Mouse (Mus musculus) forebrain, postnatal 0 days (tissue): Measurements from ENCODE around the gene Rfx4. TPM values are rescaled to one million over a fixed set of nuclear protein-coding genes. Genes with fewer than 3 reads are reported as not detected.

Experiments used
- ATAC-seq: fragments of 200-750 bp; cut with Nextera tagmentation; 2 replicates; pipeline ENCODE4 v1.8.0; 2017; ENCODE audit warnings: mild to moderate bottlenecking, moderate library complexity
- DNase-seq: peaks from one replicate; pipeline ENCODE4 v3.0.0-alpha.2; 2015
- H3K27ac ChIP-seq: fragments of 300-500 bp; sonication (generic); 2 replicates; pipeline ENCODE4 v1.5.1; 2014; ENCODE audit warnings: low read depth, mild to moderate bottlenecking, antibody characterized with exemption, low read length, moderate library complexity, mixed read lengths
- H3K27me3 ChIP-seq: fragments of 300-500 bp; sonication (generic); 2 replicates; pipeline ENCODE4 v1.6.1; 2014; ENCODE audit warnings: mild to moderate bottlenecking, low read length, mixed read lengths; ENCODE audit not compliant: insufficient read depth
- H3K36me3 ChIP-seq: fragments of 300-500 bp; sonication (generic); 2 replicates; pipeline ENCODE4 v1.6.1; 2014; ENCODE audit warnings: mild to moderate bottlenecking, moderate library complexity; ENCODE audit not compliant: insufficient read depth
- H3K4me1 ChIP-seq: fragments of 300-500 bp; sonication (generic); 2 replicates; pipeline ENCODE4 v1.6.1; 2014; ENCODE audit warnings: antibody characterized with exemption; ENCODE audit not compliant: insufficient read depth
- H3K4me2 ChIP-seq: fragments of 300-500 bp; sonication (generic); 2 replicates; pipeline ENCODE4 v1.6.1; 2014; ENCODE audit warnings: low read depth, mild to moderate bottlenecking, moderate library complexity
- H3K4me3 ChIP-seq: fragments of 300-500 bp; sonication (generic); 2 replicates; pipeline ENCODE4 v1.5.1; 2014; ENCODE audit warnings: low read depth, low read length, mixed read lengths
- H3K9ac ChIP-seq: fragments of 300-500 bp; sonication (generic); 2 replicates; pipeline ENCODE4 v1.6.1; 2014; ENCODE audit warnings: mild to moderate bottlenecking
- H3K9me3 ChIP-seq: fragments of 300-500 bp; sonication (generic); 2 replicates; pipeline ENCODE4 v1.6.1; 2016; ENCODE audit warnings: low read length
- CTCF ChIP-seq: sonication (generic); IDR thresholded peaks from 2 replicates; pipeline ENCODE4 v1.5.1; 2016; ENCODE audit warnings: antibody characterized with exemption, control low read depth, low read depth
- WGBS: fragments of 180-500 bp; shearing (Covaris S2); extraction: QIAGEN DNeasy Blood & Tissue Kit; methylation state at CpG from one replicate; pipeline ENCODE4 v1.1.7; 2014; 5-methylcytosine and 5-hydroxymethylcytosine counted together
- polyA plus RNA-seq: library from polyadenylated mRNA; unstranded; fragments of >200 nt; fragmentation: Nextera tagmentation; extraction: Ambion mirVana; gene quantifications from 2 replicates; pipeline ENCODE4 v1.2.1, GENCODE M21; 2015
- total RNA-seq: library from RNA; depleted of rRNA; stranded (reverse); fragments of >200 nt; gene quantifications from 2 replicates; pipeline ENCODE4 v1.2.3, GENCODE M21; 2014

The Rfx4 gene
- total and polyA plus RNA-seq, 2 experiments from 2014 or later: 7.3 to 8.1 TPM

DNA sequence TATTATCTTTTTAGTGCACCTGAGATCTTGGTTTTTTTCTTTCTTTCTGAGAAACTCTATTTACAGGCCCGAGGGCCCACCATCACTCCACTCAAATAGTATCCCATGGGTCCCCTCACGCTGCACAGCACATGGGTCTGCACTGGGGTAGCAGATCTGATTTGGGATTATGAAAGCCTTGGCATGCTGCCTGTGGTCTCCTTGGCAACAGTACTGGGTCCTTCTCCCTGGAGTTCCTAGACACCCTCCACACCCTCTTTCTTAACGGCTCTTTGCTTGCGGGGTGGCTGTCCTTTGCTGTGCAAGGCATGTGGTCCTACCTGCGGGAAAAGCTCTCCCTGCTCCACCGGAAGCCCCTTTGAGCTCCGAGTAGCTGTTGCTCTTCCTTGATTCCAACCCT, 147.4 kb downstream of the Rfx4 start:
- ATAC-seq: peak; percentile 57
- Histone ChIP-seq H3K27me3 (no peaks in the 10 kb centered on the region; the same call in 1 of the 2 replicates), H3K9me3 (no peaks in the 10 kb centered on the region), H3K9ac (no peak overlapping the region), H3K4me3 (no peak overlapping the region), H3K27ac (peak overlapping the region; percentile 17), H3K36me3 (no peaks in the 10 kb centered on the region), H3K4me1 (peaks cover 7% of the 10 kb centered on the region), H3K4me2 (peak overlapping the region; percentile 1; the same call in 1 of the 2 replicates)
- 34% methylated on average over 7 of the region's 7 CpGs for WGBS
- DNase-seq: peak; percentile 57
- TF ChIP-seq CTCF: no peak

DNA sequence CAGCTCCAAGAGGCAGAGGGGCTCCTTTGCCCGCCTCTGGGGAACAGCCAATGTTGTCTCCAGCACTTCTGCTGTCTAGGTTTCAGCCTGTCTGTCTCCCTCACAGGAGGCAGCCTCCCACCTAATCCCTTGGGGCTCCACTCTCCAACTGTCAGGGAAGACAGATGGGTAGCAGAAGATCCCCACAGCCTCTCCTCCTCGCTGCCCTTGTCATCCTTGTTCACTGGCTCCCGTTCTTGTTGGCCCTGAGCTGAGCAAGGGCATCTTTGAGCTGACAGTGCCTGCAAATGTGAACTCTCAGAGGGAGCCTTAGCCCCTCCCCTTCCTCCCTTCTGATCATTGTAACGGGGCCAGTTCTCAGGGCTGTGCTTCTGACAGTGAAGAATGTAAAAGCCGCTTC, 147.9 kb downstream of the Rfx4 start:
- Histone ChIP-seq H3K9me3 (no peaks in the 10 kb centered on the region), H3K27ac (peak overlapping the region; percentile 17), H3K4me2 (peak overlapping the region; percentile 1; the same call in 1 of the 2 replicates), H3K27me3 (no peaks in the 10 kb centered on the region), H3K36me3 (no peaks in the 10 kb centered on the region), H3K4me3 (no peak overlapping the region), H3K9ac (no peak overlapping the region), H3K4me1 (peaks cover 7% of the 10 kb centered on the region)
- no peak for TF ChIP-seq CTCF
- peak; percentile 68 for ATAC-seq
- peak; percentile 36 for DNase-seq
- 8% methylated on average over 5 of the region's 5 CpGs for WGBS

DNA sequence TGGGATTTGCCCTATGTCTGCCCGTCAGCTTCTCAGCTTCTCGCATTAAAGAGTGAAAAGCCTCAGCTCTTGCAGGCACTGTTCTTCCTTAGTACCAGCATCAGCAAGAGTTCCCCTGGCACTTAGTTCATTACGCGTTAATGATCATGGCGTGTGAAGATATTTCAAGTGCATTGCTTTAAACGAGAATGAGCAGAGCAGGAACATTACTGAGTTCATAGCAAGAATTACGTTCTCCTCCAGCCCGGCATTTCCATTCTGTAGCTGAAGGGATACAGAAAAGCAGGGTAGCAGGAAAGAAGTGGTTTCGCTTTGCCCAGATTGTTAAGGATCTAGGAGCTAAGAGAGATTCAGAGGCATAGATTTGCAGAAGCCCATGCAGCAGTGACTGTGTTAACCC, 151.0 kb downstream of the Rfx4 start:
- Histone ChIP-seq H3K36me3 (no peaks in the 10 kb centered on the region), H3K27ac (peak overlapping the region; percentile 36), H3K4me3 (no peak overlapping the region), H3K4me1 (peaks cover 7% of the 10 kb centered on the region), H3K27me3 (no peaks in the 10 kb centered on the region), H3K9me3 (no peaks in the 10 kb centered on the region), H3K4me2 (no peak overlapping the region), H3K9ac (no peak overlapping the region)
- 63% methylated on average over 9 of the region's 9 CpGs for WGBS
- DNase-seq (no peak), ATAC-seq (peak; percentile 47; the same call in 1 of the 2 replicates)
- TF ChIP-seq CTCF: no peak

DNA sequence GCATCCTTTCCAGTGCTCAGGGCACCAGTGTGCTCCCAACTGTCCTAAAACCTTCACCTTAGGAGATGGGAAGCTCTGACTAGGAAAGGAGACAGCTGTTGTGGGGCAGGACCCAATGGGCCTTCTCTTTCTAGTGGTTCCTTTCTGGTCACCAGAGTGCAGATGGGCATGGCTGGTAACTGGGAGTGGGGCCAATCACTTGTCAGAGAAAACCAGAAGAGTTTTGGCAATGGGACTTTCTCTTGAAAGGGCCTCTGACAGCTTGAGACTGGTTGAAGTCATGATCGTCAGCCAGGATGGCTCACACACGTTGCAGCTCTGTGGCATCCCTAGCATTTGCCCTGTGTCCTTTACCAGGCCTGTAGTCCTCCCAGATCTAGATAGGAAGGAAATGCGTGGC, 152.1 kb downstream of the Rfx4 start:
- no peaks in the 10 kb centered on the region for H3K27me3 ChIP-seq
- H3K4me3 ChIP-seq: no peak overlapping the region
- DNase-seq (no peak), ATAC-seq (no peak)
- H3K27ac ChIP-seq: no peak overlapping the region
- H3K9me3 ChIP-seq: no peaks in the 10 kb centered on the region
- TF ChIP-seq CTCF: no peak
- H3K9ac ChIP-seq: no peak overlapping the region
- H3K4me2 ChIP-seq: no peak overlapping the region
- WGBS: 56% methylated on average over 3 of the region's 3 CpGs
- H3K36me3 ChIP-seq: no peaks in the 10 kb centered on the region
- H3K4me1 ChIP-seq: peaks cover 7% of the 10 kb centered on the region

GRCm38 (mm10) chr10:84908471-84908870, 152.6 kb downstream of the Rfx4 start:
- Histone ChIP-seq H3K4me3 (no peak overlapping the region), H3K27me3 (no peaks in the 10 kb centered on the region), H3K27ac (no peak overlapping the region), H3K9ac (no peak overlapping the region), H3K9me3 (no peaks in the 10 kb centered on the region), H3K4me1 (peaks cover 5% of the 10 kb centered on the region), H3K36me3 (no peaks in the 10 kb centered on the region), H3K4me2 (no peak overlapping the region)
- no peak for TF ChIP-seq CTCF
- ATAC-seq (no peak), DNase-seq (no peak)
- WGBS: 51% methylated on average over 3 of the region's 3 CpGs

DNA sequence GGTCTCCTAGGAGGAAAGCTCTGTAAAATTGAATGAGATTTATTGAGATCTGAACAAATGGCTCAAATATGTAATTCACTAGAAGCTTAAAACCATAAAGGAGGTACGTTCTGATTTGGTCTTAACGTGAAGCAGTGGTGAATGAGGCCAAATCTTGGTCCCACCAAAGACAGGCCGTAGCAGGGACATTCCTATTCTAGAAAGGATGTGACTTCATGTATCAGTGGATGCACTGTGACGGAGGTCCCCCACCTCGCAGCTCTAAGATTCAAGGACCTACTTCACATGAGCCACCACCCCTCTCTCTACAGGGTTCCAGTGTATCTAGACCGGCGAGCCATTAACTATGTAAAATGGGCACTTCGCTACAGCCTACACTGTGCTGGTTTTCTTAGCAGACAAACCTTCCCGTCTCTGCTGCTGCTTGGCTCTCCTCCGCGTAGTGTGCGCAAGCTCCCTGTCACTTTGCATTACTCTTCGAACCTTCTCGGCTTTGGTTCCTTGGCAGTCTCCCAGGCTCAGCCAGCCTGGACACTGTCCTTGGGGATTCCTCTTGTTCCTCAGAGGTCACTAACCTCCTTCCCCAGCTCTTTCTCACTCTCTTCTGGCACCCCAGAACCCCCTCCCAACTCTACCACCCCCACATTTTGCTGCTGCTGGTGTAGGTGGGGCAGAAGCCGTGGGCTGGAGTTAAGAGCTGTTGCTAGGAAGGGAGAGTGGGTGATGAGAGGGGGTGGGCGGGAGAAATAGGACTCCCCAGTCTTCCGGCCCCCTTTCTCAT, 153.3 kb downstream of the Rfx4 start:
- WGBS: 68% methylated on average over 17 of the region's 17 CpGs
- Histone ChIP-seq H3K4me3 (no peak overlapping the region), H3K4me2 (no peak overlapping the region), H3K9me3 (no peaks in the 10 kb centered on the region), H3K27me3 (no peaks in the 10 kb centered on the region), H3K36me3 (no peaks in the 10 kb centered on the region), H3K4me1 (no peaks in the 10 kb centered on the region), H3K27ac (no peak overlapping the region), H3K9ac (no peak overlapping the region)
- no peak for TF ChIP-seq CTCF
- no peak for DNase-seq
- no peak for ATAC-seq

DNA sequence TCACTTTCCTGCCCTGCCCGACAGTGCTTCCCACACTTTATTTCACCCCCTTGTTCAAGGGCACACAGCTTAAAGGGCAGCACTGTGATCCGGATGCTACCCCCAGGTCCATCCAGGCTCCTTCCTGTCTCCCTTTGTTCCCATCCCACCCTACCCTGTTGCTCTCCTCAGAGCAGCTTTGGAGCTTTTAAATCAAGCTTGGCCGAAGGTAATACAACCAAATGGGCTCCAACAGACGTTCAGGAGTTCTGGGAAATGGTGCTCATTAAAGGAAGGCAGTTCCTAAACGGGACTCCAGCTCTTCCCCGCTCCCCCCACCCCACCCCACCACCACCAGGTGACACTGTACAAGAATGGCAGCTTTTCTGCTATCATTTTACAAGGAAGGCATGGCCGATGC, 154.3 kb downstream of the Rfx4 start:
- no peak for TF ChIP-seq CTCF
- ATAC-seq (no peak), DNase-seq (no peak)
- WGBS: 15% methylated on average over 7 of the region's 7 CpGs
- Histone ChIP-seq H3K27ac (no peak overlapping the region), H3K4me2 (no peak overlapping the region), H3K27me3 (no peaks in the 10 kb centered on the region), H3K9ac (no peak overlapping the region), H3K4me3 (no peak overlapping the region), H3K9me3 (no peaks in the 10 kb centered on the region), H3K36me3 (no peaks in the 10 kb centered on the region), H3K4me1 (no peaks in the 10 kb centered on the region)
